Mouse (Mus musculus) CD4-positive, CD25-positive, alpha-beta regulatory T cell, adult 4 months (primary cell): ENCODE results near the gene Ubtd2. TPM values are rescaled to one million over a fixed set of nuclear protein-coding genes. Genes with fewer than 3 reads are reported as not detected.

ENCODE experiments used
- ATAC-seq: one replicate; pipeline ENCODE4 v1.8.0; 2017
- polyA plus RNA-seq, 2 experiments: library from polyadenylated mRNA; unstranded; fragments of 100-300 nt; shearing (Covaris generic); gene quantifications; one replicate each; pipeline ENCODE4 v1.2.1; 2017

The Ubtd2 gene
- polyA plus RNA-seq = 1 to 10 TPM; 1.8 to 4.9 TPM

DNA sequence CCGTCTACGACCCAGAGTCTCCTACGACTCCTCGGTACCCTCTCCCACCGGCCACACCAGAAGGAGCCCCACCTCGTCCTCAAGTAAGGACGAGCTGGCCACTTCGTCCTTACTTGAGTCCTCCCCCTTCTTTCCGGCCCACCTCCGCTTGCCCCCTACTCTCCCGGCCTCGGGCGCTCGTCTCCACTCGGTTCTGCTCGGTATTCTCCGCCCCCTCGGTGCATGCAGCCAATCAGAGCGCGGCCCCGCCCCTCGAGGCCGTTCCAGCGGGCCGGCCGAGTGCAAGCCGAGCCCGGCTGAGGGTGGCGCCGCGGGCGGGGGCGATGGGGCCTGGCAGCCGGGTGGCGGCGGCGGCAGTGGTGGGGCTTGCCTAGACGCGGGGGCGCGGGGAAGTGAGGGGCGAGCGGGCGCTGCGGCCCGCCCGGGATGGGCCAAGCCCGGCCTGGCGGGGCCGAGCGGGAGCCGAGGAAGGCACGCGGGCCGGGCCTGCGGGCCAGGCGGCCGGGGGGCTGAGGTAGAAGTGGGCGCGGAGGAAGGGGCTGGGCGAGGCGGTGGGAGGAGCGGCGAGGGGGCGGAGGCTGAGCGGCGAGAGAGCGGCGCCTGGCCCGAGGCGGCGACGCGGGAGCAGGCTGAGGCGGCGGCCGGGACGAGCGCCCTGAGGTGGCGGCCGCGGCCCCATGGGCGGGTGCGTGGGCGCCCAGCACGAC lies at the start of gene Ubtd2:
Gene Ubtd2 (plus strand): TSS at position 571 of the 707 bp plus-strand sequence.
- peak; percentile 87 for ATAC-seq

DNA sequence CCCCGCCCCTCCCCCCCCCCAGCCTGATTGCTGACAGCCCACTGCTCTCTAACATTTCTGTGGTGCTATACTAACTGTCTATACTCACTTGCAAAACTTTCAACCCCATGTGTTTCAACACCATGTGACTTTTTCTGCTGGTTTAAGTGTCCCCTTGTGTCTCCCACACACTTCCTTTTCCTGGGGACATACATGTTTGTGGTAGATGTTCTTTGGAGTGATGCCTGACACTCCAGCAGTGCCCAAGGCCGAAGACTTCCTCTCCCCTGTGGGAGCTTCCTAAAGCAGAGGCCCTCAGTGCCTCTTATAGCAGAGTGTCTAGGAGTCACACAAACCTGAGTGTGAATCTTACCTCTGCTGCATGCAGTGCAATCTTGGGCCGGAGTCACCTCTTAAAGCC lies 47.3 kb upstream of the Ubtd2 start:
- ATAC-seq = no peak

- ATAC-seq = no peak
These were observed 46.1 kb upstream of the Ubtd2 start for GRCm38 (mm10) chr11:32409052-32409451.

DNA sequence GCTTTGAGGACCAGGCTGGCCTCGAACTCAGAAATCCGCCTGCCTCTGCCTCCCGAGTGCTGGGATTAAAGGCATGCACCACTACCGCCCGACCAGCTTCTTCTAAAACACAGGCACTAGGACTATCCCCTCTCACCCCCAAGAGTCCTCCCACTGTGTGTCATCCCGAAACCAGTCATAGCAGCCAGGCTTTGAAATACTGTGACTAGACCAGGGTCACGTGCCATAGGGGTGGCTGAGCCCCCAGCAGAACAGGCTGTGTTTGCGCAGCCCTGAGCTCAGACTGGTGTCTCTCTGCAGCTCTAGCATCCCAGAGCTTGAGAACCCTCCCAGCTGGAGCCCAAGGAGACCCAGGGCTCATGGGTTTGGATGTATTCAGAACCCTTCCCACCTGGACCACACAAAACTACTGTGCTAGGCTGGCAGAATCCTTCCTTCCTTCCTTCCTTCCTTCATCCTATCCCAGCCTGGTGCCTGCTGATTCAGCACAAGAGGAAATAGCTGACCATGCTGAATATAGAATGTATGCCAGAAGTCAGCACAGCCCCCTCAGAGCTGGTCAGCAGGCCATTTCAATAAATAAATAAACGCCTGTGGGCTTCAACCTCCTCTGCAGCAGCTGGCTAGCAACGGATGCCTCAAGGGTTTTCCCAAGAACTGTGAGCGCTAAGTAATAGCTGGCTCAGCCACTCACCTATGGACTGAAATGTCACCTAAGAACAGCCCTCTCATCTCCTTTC lies 45.2 kb upstream of the Ubtd2 start:
- ATAC-seq = no peak

DNA sequence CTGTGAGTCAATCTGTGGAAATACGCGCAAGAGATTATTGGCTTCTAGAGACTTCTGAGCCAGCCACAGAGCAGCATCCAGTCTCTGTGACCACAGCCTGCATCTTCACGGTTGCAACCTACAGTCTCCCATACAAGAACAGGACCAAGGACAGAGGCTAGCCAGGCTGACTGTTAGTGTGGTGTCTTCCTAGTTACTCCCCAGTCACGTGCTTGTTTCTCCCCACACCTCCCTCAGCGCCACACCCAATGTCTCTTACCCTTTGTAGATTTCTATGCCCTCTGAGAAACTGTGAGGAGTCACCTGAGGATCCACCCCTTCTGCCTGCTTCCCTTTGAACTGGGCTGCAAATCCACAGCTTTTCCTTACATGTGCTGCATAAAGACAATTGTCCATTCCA lies 35.2 kb upstream of the Ubtd2 start:
- ATAC-seq = no peak

GRCm38 (mm10) chr11:32423311-32423710 lies 31.9 kb upstream of the Ubtd2 start:
- ATAC-seq = no peak

DNA sequence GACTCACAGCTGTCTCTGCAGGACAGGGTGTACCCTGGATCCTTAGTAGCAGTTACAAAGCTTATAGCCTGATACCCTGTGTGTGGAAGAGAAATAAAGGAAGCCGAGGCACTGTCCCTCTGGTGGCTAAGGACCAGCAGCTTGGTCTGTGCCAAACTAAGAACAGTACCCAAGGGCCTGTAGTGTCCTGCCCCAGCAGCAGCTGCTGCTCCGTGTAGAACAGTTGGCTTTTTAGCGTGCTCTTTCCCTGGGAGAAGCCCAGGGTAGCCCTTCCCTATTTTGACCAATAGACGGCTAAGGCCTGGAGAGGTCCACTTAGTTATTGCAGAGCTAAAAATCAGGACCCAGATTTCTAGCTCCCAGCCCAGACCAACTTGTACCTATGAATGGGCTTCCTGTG lies 30.6 kb upstream of the Ubtd2 start:
- ATAC-seq = no peak

DNA sequence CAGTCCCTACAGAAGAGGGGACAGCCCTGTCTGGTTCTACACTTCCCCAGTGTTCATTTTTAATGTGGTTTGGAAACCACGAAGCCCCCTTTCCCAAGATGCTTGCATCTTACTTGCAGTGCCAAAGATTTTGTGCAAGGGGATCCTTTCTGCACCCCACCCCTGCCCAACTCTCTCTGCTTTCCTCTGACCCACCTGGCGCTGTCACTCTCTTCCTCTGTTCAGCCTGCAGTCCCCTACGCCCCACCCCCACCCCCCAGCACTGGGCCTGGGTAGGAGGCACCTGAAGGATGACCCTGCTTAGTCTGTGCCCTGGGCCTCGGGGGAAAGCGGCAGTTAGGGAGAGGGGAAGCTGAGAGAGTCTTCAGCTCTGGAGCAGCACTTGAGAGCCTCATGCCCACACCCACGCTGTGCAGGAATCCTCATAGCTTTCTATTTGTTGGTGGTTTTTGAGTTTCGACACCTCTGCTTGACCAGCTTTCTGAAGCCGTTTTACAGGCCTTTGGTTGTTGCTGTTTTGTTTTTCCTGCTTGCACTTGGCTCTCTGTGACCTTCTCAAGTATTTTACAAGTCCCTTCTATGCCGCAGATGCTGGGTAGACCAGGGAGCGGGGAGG lies 30.0 kb upstream of the Ubtd2 start:
- ATAC-seq = no peak

DNA sequence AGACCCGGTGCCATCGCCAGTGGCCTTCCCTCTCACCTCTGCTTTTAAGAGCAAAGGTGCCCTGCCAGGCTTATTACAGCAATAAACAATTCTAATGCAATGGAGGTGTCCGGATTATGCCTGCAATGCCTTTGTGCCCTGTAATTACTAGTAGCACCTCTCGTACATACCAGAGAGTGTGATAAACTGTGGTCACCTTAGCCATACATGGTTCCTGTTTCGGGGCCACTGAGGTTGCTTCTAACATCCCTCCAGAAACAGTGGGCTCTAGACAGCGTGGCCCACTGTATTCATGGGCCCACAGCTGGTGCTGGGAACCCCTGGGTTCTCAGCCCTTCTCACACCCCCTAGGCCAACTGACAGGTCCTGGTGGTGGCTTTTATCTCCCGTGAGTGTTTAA lies 27.6 kb upstream of the Ubtd2 start:
- no peak for ATAC-seq

DNA sequence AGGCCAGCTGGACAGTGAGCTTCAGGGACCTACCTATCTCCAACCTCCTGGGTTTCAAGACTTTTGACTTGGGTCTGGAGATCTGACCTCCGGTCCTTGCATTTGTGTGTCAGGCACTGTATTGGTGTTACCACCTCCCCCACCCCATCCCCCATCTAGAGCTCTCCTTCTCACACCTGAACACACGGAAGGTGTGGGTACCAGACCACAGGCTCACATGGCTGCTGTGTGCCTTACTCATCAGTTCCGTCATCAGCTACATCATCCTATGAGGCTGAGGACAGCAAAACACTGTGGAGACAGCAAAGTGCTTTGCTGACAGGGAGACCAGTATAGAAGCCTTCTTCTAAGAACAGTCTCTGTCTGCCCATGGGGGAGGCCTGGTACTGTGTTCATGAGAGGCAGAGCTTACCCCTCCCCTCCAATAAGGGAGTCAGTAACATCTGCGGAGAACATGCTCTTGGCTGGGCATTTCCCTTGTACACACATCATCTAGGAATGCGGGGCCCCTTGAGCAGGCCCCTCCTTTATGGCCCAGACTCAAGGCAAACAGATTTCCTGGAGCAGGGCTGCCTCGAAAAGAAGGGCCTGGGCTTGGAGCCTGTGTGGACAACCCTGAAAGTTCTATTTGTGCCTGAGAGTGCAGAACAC lies 19.6 kb upstream of the Ubtd2 start:
- peak; percentile 41 for ATAC-seq

GRCm38 (mm10) chr11:32442576-32442975 lies 12.6 kb upstream of the Ubtd2 start:
- ATAC-seq = no peak

- ATAC-seq = no peak
These were observed 10.9 kb upstream of the Ubtd2 start for GRCm38 (mm10) chr11:32444266-32444665.

GRCm38 (mm10) chr11:32445135-32445534 lies 10.0 kb upstream of the Ubtd2 start:
- ATAC-seq = no peak

DNA sequence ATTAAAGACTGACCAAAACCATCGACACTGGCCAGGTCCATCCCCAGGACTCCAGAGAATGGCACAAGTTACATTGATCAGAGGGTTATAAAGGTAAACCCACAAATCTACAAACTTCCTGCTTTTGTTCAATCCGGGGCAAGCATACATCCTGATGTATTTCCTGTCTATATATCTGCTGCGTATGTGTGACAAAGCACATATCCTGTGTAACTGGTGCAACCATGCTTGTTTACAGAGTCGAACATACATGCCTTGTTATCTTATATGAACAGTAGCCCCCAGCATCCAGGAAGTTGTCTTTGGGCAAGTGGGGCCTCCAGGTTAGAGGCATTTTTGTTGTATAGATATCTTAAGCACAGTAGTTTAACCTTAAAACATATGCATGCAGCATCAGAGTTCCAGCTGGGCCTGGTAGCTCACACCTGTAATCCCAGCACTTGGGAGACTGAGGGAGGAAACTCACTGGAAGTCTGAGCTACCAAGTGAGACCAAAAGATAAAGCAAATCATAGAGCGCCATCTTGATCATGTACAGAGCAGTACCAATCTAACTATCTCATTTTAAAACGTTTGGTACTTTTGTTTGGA lies 9.4 kb upstream of the Ubtd2 start:
- peak; percentile 90 for ATAC-seq

GRCm38 (mm10) chr11:32450216-32450615 lies 5.0 kb upstream of the Ubtd2 start:
- peak; percentile 24 for ATAC-seq

- no peak for ATAC-seq
These were observed 3.9 kb upstream of the Ubtd2 start for GRCm38 (mm10) chr11:32451306-32451705.

- no peak for ATAC-seq
These were observed 2.4 kb upstream of the Ubtd2 start for GRCm38 (mm10) chr11:32452745-32453144.

DNA sequence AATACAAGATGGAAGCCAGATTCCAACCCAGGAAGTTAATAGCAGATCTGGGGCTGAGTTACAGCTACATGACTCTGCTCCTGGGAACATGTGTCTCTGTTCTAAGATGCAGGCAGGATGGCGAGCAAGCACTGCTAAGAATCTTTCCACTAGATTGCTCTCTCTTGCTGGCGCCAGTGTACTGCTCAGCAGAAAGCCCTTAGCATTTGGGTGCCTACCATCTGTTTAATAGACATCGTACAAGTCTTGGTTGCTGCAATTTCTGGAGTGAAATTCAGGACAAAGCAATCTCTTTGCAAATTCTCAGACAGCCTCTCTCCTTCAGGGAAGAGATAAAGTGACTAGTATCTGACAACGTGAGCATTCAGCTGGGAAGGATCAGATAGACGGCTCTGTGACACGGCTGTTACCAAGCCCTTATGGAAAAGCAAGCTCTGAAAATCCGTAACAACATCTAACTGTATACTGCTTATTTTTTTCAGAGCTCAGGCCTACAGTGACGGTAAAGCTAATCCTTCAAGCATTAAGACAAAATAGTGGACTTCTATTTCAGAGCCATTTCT lies 1.7 kb upstream of the Ubtd2 start:
- no peak for ATAC-seq

DNA sequence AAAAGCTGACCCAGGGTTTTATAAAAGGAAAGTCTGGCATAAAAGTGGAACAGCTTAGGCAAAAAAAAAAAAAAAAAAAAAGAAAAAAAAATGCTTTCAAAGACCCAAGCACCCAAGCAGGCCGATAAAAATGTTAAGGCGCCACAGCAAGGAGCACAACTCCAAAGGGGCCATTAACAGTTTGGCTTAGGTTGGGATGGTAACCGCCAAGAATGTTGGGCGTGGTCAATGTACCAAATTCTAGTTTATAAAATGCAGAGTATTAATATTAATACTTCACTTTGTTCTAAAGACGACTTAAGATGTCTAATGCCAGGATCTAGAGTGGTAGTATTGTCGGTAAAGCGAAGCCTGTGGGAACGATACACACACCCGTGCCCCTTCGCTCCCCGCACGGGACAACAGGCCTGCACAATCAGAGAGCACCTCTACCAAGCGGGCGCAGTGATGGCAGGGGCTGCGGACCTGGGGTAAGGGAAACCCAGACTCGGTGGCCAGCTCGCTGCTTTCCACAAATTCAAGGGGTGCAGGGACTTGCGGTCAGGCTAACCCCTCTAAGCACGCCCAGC lies 855 bp upstream of the Ubtd2 start:
- peak; percentile 11 for ATAC-seq

DNA sequence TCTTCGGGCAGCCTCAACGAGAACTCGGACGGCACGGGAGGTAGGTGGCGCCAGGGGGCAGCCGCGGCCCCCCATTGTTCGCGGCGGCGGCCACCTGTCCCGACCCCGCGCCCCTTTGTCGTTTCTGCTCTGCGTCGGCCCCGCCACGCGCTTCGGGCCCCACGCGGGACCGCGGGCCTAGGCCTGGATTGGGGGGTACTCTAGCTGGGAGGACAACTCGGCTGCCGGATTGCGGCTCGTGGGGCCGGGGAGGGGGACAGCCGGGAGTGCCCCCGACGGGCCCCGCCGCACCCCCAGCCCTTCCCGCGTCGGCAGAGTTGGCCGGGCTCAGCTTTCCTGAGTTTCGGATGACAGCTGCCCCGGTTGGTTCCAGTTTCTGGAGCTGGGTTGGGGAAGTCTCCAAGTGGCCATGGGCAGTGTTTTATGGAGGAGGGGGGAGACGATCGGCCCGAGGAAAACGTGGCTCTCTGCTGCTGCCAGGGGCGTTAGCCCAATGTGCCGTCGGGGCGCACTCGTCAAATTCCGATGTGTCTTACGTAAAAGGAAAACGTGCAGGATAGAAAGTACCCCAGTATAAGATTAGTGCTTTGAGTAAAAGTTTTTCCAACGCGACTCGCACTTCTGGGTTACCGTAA lies 454 bp downstream of the Ubtd2 start:
- ATAC-seq = peak; percentile 24

GRCm38 (mm10) chr11:32456356-32456755 lies 1.2 kb downstream of the Ubtd2 start:
- no peak for ATAC-seq

DNA sequence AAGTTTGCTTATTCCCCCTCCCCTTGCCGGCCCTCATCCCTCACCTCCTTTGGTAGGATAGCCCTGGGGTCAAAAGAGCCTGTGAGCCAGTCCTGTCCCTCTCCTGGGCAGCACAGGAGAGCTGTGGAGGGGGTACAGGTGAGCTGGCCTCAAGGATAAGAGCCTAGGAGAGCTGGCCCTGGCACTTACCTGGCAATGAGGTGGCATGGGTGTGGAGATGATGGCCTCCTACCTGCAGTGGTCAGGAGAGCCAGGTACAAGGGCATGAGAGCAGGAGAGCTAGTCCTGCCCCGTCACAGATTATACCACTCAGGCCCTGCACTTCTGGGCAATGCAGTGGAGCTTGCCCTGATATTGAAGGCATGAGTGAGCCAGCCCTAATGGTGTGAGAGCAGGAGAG lies 9.1 kb downstream of the Ubtd2 start:
- no peak for ATAC-seq
